Mouse (Mus musculus): ENCODE data around the gene Sap30l. TPM values are rescaled to one million over a fixed set of nuclear protein-coding genes. Genes with fewer than 3 reads are reported as not detected.

The Sap30l gene
- polyA plus RNA-seq, 1 experiment, result 24.7 TPM

- H3K4me3 ChIP-seq (replicated peaks; ENCODE audit: extremely low read depth, low read depth, low read length), result no peak overlapping the region
- TF ChIP-seq CTCF (IDR thresholded peaks at IDR 0.05; ENCODE audit: insufficient read depth, low read length) (no peak), POLR2A (IDR thresholded peaks at IDR 0.05; ENCODE audit: borderline replicate concordance, extremely low read depth, low read depth, low read length) (no peak)
- H3K4me1 ChIP-seq (ENCODE audit: control insufficient read depth, insufficient read depth, low read length), result no peaks in the 10 kb centered on the region
- WGBS, result 35% methylated on average over 7 of the region's 7 CpGs
- DNase-seq, result no peak
These were observed 48.9 kb downstream of the Sap30l start for GRCm38 (mm10) chr11:57850298-57850697.

GRCm38 (mm10) chr11:57850931-57851330 is 49.5 kb downstream of the Sap30l start:
- TF ChIP-seq CTCF (IDR thresholded peaks at IDR 0.05; ENCODE audit: insufficient read depth, low read length), result no peak
- no peak for TF ChIP-seq POLR2A (IDR thresholded peaks at IDR 0.05; ENCODE audit: borderline replicate concordance, extremely low read depth, low read depth, low read length)
- no peak overlapping the region for H3K4me3 ChIP-seq (replicated peaks; ENCODE audit: extremely low read depth, low read depth, low read length)
- WGBS, result 23% methylated on average over 3 of the region's 3 CpGs
- no peaks in the 10 kb centered on the region for H3K4me1 ChIP-seq (ENCODE audit: control insufficient read depth, insufficient read depth, low read length)
- no peak for DNase-seq

DNA sequence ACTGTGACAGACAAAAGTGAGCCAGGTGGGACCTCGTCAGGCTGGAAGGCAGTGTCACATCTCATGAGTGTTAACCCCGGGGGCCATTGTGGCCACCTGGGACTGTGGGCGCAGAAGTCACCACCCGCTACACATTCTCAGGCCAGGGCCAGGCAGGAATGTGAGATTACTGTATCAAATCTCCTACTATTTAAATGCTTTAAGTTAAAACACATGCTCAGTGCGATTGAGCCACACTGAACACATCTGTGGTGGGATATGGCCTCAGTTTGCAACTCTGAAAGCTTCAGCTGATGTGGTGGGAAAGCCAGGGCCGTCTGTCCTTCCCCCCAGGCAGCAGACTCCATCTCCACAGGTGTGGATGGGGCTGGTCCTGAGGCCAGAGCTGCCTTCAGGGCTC is 52.1 kb downstream of the Sap30l start:
- no peak for DNase-seq
- Histone ChIP-seq H3K4me1 (ENCODE audit: control insufficient read depth, insufficient read depth, low read length) (no peaks in the 10 kb centered on the region), H3K4me3 (replicated peaks; ENCODE audit: extremely low read depth, low read depth, low read length) (no peak overlapping the region)
- no peak for TF ChIP-seq CTCF (IDR thresholded peaks at IDR 0.05; ENCODE audit: insufficient read depth, low read length)
- TF ChIP-seq POLR2A (IDR thresholded peaks at IDR 0.05; ENCODE audit: borderline replicate concordance, extremely low read depth, low read depth, low read length), result no peak
- WGBS, result 66% methylated on average over 6 of the region's 6 CpGs

GRCm38 (mm10) chr11:57857709-57858108 is 56.3 kb downstream of the Sap30l start:
- WGBS, result 40% methylated on average over 4 of the region's 4 CpGs
- Histone ChIP-seq H3K4me3 (replicated peaks; ENCODE audit: extremely low read depth, low read depth, low read length) (no peak overlapping the region), H3K4me1 (ENCODE audit: control insufficient read depth, insufficient read depth, low read length) (no peaks in the 10 kb centered on the region)
- TF ChIP-seq POLR2A (IDR thresholded peaks at IDR 0.05; ENCODE audit: borderline replicate concordance, extremely low read depth, low read depth, low read length) (no peak), CTCF (IDR thresholded peaks at IDR 0.05; ENCODE audit: insufficient read depth, low read length) (no peak)
- no peak for DNase-seq

Other genes starting within 250 kb of the Sap30l start
- gene Galnt10, start 156.2 kb upstream of the Sap30l start, polyA plus RNA-seq (2012; rRNA removed), result 6.4 and 8.1 TPM in 2 replicates
- gene Hand1, start 31.2 kb downstream of the Sap30l start, polyA plus RNA-seq (2012; rRNA removed), result 0.06 TPM in 1 of 2 replicates, not detected in the other
- 26.9 and 34.6 TPM in 2 replicates for gene Larp1, start 207.4 kb downstream of the Sap30l start, polyA plus RNA-seq (2012; rRNA removed)